Mouse (Mus musculus) mouse embryonic stem cell (cell line): ENCODE results near the gene Snca.

ENCODE experiments used
- in situ Hi-C, 2 experiments: fragments of 300-500 bp; cut with MboI; formaldehyde crosslinking; loops; 1 replicate in 1 of 2; 3 replicates in 1 of 2; pipeline ENCODE4 v1.14.3; 2019 to 2020; ENCODE audit warnings: low sequenced_read_pairs in 2 of 2, low pct_unique_long_range_greater_than_20kb in 1 of 2, mixed read lengths in 1 of 2; ENCODE audit not compliant: unreplicated experiment in 1 of 2

Gene Snca

GRCm38 (mm10) chr6:60829282-60829891 is at the start of gene Snca:
Snca (minus strand) TSS chr6:60829855.
- in situ Hi-C loops = no loop called here

GRCm38 (mm10) chr6:60870126-60870525 is 40.5 kb upstream of the Snca start:
- in situ Hi-C loops = no loop called here

DNA sequence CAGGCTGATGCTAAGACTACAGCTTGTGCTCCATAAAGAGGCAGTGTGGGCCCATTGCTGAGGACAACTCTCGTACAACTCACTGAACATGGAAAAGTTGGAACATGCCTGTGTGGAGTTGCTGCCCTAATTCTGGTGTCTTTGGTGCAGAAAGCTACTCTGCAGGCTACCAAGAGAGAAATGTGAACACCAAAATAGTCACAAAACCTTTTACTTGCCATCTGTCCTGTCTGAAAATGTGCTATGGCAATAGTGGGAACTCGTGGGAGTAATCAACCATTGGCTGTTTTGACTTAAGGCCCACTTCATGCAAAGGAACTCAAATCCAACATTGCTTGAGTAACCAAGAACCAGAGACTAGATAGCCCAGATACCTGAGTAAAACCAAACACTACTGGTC is 26.9 kb upstream of the Snca start:
- in situ Hi-C loops = no loop called here

GRCm38 (mm10) chr6:60851690-60852089 is 22.0 kb upstream of the Snca start:
- in situ Hi-C loops = no loop called here

GRCm38 (mm10) chr6:60828429-60829264 is 1.0 kb downstream of the Snca start:
- in situ Hi-C loops = no loop called here

DNA sequence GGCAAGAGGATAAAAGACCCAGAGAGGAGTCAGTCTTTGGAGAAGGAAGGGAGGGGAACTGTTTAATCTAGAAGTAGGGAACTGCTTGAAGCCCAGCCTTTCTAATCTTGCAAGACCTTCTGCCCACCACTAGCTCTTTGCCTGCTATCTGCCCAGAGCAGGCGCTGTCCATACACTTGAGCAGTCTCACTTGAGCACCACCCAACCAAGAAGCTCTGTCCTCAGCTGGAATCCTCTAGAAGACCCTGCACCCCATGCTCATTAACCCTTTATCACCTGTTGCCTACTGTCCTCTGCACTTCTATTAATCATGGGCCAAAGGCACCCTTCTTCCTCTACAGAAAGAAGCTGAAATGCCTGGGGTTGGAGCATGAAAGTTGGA is 1.6 kb downstream of the Snca start:
- in situ Hi-C loops = no loop called here

DNA sequence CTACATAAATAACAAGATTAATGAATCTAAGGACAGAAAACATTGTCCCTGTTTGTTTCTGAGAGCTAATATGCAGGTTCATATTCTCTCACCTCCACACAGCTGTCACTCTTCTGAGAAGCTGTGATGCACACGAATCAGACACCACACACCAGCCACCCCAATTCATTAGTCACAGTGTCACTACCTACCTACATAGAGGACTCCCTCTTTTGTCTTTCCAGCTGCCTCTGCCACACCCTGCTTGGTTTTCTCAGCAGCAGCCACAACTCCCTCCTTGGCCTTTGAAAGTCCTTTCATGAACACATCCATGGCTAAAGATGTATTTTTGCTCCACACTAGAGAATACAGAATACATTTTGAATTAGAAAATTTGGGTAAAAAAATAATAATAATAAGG is 2.4 kb downstream of the Snca start:
- in situ Hi-C loops = no loop called here

- in situ Hi-C loops = no loop called here
These were observed 10.4 kb downstream of the Snca start for GRCm38 (mm10) chr6:60819272-60819671.

DNA sequence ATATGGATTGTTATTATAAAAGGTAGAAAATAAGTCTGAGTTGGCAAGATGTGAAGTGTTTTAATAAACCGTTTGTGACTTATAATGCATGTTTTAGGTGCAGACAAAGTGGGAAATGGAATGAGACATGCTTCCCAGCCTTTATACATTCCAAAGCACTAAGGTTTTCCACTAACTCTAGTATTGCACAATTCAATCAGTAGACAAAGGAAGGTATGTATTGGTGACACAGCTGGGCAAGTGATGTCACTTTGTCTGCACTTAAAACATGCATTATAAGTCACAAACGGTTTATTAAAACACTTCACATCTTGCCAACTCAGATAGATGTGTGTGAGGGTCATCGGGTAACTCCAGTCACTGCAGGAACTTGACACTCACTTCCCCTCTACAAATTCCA is 16.1 kb downstream of the Snca start:
- in situ Hi-C loops = no loop called here

DNA sequence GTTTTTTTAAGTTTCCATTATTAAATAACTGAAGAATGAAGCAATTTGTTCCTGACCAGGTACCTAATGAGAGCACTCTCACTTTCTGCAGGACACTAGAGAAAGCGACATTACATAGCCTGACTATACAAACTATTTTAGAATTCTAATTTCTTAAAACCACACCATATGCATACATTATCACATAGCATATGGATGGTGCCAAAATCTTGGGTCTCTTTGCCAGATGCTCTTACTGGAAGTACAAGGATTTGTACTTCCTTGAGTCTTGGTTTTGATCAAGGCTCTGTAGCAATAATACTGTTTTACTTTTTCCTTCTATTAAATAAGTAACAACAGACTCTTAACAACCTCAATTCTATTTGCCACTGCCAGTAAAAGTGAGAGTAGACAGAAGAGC is 31.4 kb downstream of the Snca start:
- in situ Hi-C loops = no loop called here

- in situ Hi-C loops = no loop called here
These were observed 35.8 kb downstream of the Snca start for GRCm38 (mm10) chr6:60793659-60794365.

DNA sequence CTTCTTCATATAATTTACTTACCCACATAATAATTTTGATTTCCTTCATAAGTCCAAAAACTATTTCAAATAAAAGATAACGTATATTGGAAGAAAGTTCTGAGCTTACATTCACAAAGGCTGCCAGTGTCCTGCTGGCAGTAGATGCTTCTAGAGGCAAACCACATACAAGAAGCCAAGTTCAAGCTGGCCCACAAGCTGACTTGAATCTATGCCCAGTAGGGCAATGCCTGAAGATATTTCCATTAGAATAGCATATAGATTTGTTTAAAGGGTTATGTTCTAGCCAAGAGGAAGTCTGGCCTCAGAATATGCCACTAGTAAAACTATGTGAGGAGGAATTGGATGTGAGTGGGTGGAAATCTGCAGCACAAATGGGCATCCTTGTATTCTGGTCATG is 42.7 kb downstream of the Snca start:
- in situ Hi-C loops = no loop called here

DNA sequence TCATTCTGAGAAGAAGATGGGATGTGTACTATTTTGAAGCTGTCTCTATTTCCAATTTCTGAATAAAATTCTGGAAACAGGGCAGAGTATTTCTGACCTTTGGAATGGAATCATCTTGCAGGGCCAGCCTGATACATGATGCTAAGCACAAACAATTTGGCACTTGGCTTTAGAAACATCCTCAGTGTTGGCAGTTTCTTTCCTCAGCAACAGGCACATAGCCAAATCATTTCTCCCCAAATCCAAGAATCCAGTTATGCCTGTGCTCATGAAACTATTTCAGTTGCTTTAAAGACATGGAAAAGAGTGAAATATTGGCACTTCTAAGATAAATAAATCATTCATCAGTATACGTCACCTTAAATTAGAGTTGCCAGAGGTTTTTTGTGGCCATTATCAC is 57.8 kb downstream of the Snca start:
- in situ Hi-C loops = no loop called here

DNA sequence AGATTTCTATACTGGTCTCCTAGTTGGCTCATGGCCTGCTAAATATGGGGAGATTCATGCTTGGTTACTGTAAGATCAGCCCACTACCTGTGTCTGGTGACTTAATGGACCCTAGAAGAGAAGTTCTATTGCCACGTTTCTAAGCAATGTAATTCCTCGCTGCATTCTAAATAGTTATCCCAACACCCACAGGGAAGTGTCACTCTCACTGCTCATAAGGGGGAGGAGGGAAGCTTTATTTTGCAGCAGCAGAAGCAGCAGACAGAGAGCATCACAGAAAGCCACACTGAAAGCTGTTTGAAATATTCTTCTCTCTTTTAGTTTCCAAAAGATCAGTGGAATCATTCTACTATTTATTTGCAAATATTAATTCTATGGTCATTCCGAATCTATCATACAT is 64.0 kb downstream of the Snca start:
- in situ Hi-C loops = no loop called here

DNA sequence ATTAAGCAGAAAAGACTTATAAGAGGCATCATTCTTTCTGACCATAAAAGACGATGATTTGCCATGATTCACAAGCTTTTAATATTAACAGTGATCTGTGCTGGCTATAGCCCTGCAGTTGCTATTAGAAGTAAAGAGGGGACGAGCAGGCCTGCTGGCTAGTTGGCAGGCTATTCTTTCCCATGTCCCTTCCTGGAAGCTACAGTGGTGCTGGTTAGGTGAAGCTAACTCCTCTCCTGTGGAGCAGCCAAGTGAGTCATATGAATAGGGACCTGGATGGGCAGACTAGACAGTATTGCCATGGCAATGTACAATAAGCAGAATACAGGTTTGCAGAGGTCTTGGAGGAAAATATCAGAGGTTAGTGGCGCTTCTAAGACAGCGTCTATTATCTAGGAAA is 66.8 kb downstream of the Snca start:
- in situ Hi-C loops = no loop called here

DNA sequence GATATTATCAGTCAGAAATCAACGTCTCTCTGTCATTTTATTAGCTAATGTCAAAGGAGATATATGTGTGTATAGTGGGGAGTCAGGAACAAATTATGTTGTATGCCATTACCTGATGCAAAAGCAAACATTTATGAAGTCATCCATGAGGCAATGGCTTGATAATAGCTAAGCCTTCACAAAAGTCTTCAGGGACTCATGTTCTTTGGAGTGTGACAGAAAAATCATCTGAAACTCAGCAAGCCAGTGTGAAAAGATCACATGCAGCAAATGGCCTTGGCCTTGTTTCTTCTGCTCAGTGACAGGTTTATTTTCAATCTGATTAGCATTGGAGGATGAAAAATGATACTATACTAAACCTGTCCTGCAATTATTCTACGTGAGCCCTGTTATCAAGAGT is 67.9 kb downstream of the Snca start:
- in situ Hi-C loops = no loop called here

DNA sequence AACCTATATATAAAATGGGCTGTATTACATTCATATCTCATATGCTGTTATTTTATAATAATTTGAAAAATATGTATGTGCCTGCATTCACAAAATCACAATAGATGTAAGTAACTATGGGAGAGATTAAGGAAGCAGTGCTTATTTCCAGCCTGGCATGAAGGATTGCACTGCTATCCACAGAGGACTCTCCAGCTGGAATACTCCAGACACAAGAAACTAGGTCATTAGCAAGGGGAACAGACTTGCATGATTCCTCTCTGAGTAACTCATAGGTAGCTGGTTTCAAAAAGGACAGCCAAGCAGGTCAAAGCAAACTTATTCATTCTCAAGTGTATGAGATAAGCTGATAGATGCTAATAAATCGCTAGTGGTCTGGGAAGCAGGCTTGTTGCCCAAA is 74.7 kb downstream of the Snca start:
- in situ Hi-C loops = no loop called here

- in situ Hi-C loops = no loop called here
These were observed 83.7 kb downstream of the Snca start for GRCm38 (mm10) chr6:60745965-60746364.

GRCm38 (mm10) chr6:60741427-60742071 is 88.1 kb downstream of the Snca start:
- in situ Hi-C loops = no loop called here
